Mouse (Mus musculus): ENCODE data around the gene Pofut1.

The Pofut1 gene

DNA sequence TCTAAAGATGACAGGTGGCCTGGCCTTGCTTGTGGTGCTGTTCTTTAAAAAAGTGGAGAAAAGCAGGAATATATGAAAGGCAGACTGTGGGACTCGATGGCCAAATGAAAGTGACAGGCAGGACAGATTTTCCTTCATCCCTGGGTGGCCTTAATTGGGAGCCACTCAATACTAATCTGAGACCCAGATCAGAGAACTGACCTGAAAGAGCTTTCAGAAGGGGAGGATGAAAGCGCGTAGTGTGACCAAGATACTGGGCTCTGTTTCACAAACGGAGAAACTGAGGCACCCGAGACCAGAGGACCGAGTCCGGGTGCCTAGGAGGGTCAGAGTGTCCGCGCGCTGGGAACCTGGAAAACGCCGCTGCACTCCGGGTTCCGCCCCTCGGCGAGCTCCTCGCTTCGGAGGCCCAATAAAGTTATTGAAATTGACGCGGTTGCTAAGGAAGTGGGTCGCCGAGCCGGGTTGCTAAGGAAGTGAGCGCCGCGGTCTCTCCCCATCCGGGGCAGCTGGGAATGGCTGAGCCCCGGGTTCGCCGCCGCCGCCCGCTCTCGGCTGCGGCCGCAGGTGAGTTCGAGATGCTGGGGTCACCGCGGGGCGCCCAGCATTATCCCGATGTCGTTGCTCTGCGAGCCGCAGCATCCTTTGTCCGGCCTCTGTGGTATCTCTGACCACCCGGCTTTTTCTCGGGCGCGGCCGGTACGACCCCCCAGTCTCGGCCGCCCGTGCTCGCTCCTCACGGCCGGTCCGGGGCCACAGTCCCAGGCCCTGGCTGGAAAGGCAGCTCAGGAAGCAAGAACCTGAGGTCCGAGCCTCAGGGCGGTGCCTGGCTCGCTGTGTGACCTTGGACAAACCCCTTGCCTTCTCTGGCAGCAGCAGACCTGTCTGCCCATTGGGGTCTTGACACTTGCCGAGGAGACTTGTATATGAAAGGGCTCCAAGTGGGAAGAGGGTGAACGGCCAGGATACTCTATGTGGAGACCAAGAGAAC is 49.9 kb downstream of the Pofut1 start, which contains the start of gene Kif3b:
TSS of gene Kif3b (plus strand) at position 476 of the 991 bp plus-strand sequence.
- peak; percentile 85 for DNase-seq

DNA sequence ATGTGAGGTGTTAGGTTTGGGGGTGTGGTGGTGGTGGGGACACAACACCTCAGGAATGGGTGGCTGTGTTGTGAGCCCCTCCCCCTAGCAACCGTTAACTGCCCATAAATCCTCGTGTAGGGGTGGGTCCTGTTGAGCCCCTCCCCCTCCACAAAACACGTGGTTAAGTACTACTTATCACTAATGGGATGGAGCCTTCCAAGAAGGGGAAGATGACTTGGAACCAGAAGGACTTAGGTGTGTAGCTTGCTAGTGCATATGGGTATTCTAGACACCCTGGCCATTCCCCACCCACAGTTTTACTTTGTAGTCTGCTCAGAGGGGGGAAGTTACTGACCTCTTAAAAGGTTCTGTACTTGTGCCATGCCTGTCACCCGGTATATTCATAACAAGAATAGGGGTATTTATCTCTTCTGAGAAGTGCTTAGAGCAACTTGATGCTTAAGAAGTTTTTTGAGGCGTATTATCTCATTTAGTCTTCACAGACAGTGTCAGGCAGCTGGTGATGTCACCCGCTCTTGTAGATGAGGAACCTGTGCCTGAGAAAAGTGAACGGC is 51.0 kb downstream of the Pofut1 start:
- DNase-seq: no peak

DNA sequence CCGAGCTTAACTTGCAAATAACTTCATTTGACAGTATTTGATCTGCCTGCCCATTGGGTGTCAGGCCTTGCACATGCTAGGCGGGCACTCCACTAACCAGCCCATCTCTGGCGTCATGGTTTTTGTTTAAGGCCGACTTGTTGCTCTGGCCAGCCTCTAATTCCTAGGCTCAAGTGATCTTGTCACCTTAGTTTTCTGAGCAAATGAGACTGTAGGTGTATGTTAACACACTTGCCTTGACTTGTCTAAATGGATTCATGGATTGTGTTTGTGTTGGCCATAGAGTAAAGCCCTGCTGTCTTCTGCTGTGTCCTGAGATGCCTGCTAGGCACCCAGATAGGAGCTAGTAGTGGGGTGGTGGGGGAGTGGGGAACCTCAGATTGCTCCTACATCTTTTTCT is 53.9 kb downstream of the Pofut1 start:
- DNase-seq: no peak

- DNase-seq: no peak
Measured at GRCm38 (mm10) chr2:153297771-153298170, 56.4 kb downstream of the Pofut1 start.

- DNase-seq: no peak
Measured at GRCm38 (mm10) chr2:153298460-153298859, 57.1 kb downstream of the Pofut1 start.

- no peak for DNase-seq
Measured at GRCm38 (mm10) chr2:153298863-153299262, 57.5 kb downstream of the Pofut1 start.

DNA sequence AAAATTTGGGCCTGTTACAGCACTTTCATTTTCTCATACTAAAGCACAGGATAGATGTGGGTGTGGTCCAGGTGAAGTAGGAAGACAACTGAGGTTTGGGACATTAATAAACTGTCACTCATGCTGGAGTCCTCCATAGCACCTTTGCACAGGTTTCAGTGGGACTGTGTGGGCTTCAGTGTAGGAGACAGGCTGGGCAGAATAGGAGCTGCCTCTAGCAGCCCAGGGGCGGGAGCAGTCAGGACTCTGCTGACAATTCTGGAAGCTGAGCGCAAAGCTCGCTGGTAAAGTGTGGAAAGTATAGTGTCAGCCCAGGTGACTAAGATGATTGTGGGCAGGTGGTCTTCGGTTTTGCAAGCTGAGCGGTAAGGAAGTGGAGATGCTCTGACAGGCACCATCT is 59.8 kb downstream of the Pofut1 start:
- no peak for DNase-seq

GRCm38 (mm10) chr2:153305240-153305639 is 63.9 kb downstream of the Pofut1 start:
- DNase-seq: no peak

DNA sequence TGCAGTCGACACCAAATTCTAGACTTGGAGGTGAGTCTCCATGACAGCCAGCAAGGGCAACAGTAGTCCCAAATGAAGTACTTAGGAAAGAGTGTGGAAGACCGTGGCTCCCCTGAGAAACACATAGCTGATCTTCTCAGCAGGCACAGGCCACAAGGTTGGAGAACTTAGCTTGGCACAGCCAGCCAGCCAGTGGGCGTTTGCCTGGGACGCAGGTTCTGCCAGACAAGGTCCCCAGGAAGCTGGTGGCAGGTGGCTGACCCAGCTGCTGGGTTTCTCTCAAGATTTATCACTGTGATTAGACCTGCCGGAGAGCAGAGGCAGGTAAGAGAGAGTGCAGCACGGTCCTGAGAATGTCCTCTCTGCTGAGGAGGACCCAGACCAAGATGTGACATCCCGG is 67.3 kb downstream of the Pofut1 start:
- DNase-seq: no peak

DNA sequence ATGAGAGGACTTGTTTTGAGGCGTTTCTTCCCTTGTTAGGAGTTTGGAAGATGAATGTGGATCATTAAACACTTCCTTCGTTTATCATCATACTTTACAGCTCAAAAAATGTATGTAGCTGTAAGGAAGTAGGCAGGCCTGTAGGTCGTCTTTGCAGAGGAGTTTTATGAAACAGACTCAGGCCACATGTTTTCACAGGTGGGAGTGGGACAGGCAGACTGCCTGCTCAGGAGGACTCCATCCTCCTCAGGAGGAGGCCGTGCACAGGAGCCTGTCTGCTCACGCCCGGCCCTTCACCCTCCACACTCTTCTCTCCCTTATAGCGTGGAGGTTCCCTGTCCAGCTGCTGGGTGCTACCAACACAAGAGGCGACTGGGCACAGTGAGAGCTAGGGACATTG is 67.8 kb downstream of the Pofut1 start:
- DNase-seq: no peak

GRCm38 (mm10) chr2:153310228-153310627 is 68.9 kb downstream of the Pofut1 start:
- no peak for DNase-seq

GRCm38 (mm10) chr2:153312884-153313283 is 71.6 kb downstream of the Pofut1 start:
- DNase-seq: no peak

- no peak for DNase-seq
Measured at GRCm38 (mm10) chr2:153318408-153318807, 77.1 kb downstream of the Pofut1 start.

- no peak for DNase-seq
Measured at GRCm38 (mm10) chr2:153319036-153319643, 77.8 kb downstream of the Pofut1 start.

Measured in right cerebral cortex, postnatal 25 days (tissue).